Mouse (Mus musculus): ENCODE results near the gene Lypd5.

GRCm38 (mm10) chr7:24335699-24336309 lies 13.2 kb upstream of the Lypd5 start:
- no peak for TF ChIP-seq CTCF (IDR thresholded peaks at IDR 0.05; ENCODE audit: insufficient read depth, low read depth, low read length)
- TF ChIP-seq POLR2A (IDR thresholded peaks at IDR 0.05; ENCODE audit: insufficient read depth, low read depth, low read length) = no peak

Measured in olfactory bulb, adult 2 months (tissue).